Mouse (Mus musculus): ENCODE data around the gene Lingo1. TPM values are rescaled to one million over a fixed set of nuclear protein-coding genes. Genes with fewer than 3 reads are reported as not detected.

Lingo1 gene
- total RNA-seq, 2 experiments from 2014 or later, result 6.1 to 8.5 TPM

GRCm38 (mm10) chr9:56681950-56682349 is 114.3 kb downstream of the Lingo1 start:
- no peak for DNase-seq (ENCODE audit: low spot score in 2 of 2)

GRCm38 (mm10) chr9:56678929-56679681 is 117.2 kb downstream of the Lingo1 start:
- DNase-seq (ENCODE audit: low spot score in 2 of 2), result no peak

GRCm38 (mm10) chr9:56675696-56676095 is 120.6 kb downstream of the Lingo1 start:
- no peak for DNase-seq (ENCODE audit: low spot score in 2 of 2)

GRCm38 (mm10) chr9:56669605-56670221 is 126.6 kb downstream of the Lingo1 start:
- DNase-seq (ENCODE audit: low spot score in 2 of 2), result no peak

- no peak for DNase-seq (ENCODE audit: low spot score in 2 of 2)
These were observed 132.1 kb downstream of the Lingo1 start for GRCm38 (mm10) chr9:56664136-56664535.

GRCm38 (mm10) chr9:56662946-56663345 is 133.3 kb downstream of the Lingo1 start:
- DNase-seq (ENCODE audit: low spot score in 2 of 2), result no peak

- DNase-seq (ENCODE audit: low spot score in 2 of 2), result no peak
These were observed 133.9 kb downstream of the Lingo1 start for GRCm38 (mm10) chr9:56662405-56662804.

- no peak for DNase-seq (ENCODE audit: low spot score in 2 of 2)
These were observed 134.9 kb downstream of the Lingo1 start for GRCm38 (mm10) chr9:56661217-56661840.

- DNase-seq (ENCODE audit: low spot score in 2 of 2), result no peak
These were observed 137.7 kb downstream of the Lingo1 start for GRCm38 (mm10) chr9:56658580-56658979.

- DNase-seq (ENCODE audit: low spot score in 2 of 2), result no peak
These were observed 138.3 kb downstream of the Lingo1 start for GRCm38 (mm10) chr9:56657996-56658398.

- no peak for DNase-seq (ENCODE audit: low spot score in 2 of 2)
These were observed 139.3 kb downstream of the Lingo1 start for GRCm38 (mm10) chr9:56656766-56657542.

- no peak for DNase-seq (ENCODE audit: low spot score in 2 of 2)
These were observed 141.1 kb downstream of the Lingo1 start for GRCm38 (mm10) chr9:56655167-56655566.

- DNase-seq (ENCODE audit: low spot score in 2 of 2), result no peak
These were observed 143.7 kb downstream of the Lingo1 start for GRCm38 (mm10) chr9:56652551-56652950.

GRCm38 (mm10) chr9:56651586-56651985 is 144.7 kb downstream of the Lingo1 start:
- no peak for DNase-seq (ENCODE audit: low spot score in 2 of 2)

GRCm38 (mm10) chr9:56646227-56647025 is 149.8 kb downstream of the Lingo1 start:
- DNase-seq (ENCODE audit: low spot score in 2 of 2), result no peak

GRCm38 (mm10) chr9:56643474-56643873 is 152.8 kb downstream of the Lingo1 start:
- DNase-seq (ENCODE audit: low spot score in 2 of 2), result no peak

GRCm38 (mm10) chr9:56638226-56638905 is 157.9 kb downstream of the Lingo1 start:
- no peak for DNase-seq (ENCODE audit: low spot score in 2 of 2)

- DNase-seq (ENCODE audit: low spot score in 2 of 2), result no peak
These were observed 158.8 kb downstream of the Lingo1 start for GRCm38 (mm10) chr9:56637403-56637857.

GRCm38 (mm10) chr9:56636766-56637402 is 159.4 kb downstream of the Lingo1 start:
- no peak for DNase-seq (ENCODE audit: low spot score in 2 of 2)
